ENCODE assay signal across 8 mouse cellular contexts in the genomic region with DNA sequence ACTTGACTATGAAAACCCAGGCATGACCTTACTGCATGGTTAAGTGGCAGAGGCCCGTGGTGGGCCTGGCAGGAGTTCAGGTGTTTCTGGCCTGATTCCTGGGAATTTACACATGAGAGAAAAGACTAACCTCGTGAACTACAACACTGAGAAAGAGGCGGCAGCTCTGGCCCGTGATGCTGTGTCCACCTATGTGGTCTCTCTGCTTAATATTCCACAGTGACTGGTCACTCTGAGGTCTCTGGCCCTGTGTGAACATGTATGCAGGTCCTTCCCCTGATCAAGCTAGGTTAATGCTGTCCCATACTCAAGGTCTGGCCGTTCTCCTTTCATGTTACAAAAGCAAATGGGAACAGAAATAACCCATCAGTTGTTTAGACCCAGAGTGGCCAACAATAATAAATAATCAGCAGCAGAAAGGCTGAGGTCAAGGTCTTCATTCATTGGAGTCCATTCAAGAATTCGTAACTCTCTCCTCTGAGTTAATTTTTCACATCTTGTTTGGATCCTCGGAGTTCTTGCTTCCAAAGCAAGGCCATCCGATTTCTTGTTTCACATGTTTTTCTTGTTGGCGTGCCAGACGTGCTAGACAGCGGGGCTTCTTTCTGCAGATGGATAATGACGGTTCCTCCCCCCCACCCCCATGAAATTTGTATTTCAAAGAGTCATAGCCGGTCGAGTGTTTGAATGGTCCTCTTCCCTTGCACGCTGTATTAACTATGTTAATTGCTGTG.
DNase-seq lines count a peak whose midpoint lies in the region.

No protein-coding gene starts in this region.

- intact Hi-C loops in heart, postnatal 10 days (cut with DNase I) = no loop called here
- intact Hi-C loops in gastrocnemius, postnatal 36 days (cut with DNase I) = no loop called here

- peak; percentile 7 to 8 for DNase-seq in cerebellum, postnatal 36 days
- DNase-seq in cerebellum, adult 9-10 months = no peak
- peak; percentile 15 for DNase-seq in NIH3T3 (ENCODE audit: low read depth)
- DNase-seq in heart, postnatal 10 days = peak; percentile 88
- DNase-seq in lung, adult 18-20 months = peak; percentile 43 to 46
- no peak for DNase-seq in frontal cortex, postnatal 36 days (ENCODE audit: low spot score in 2 of 2)
- no peak for DNase-seq in embryo, embryonic 10.5 days (ENCODE audit: low spot score)
- no peak for DNase-seq in gastrocnemius, postnatal 36 days

Comparison
In these comparisons a context has a peak if more than half of its experiments do, and no peak if none do; other contexts are left out.
1. DNase-seq: peak in cerebellum, postnatal 36 days (2 of 2), NIH3T3 (single experiment), heart, postnatal 10 days (2 of 2) and lung, adult 18-20 months (2 of 2); none in cerebellum, adult 9-10 months (single experiment), frontal cortex, postnatal 36 days (0 of 2), embryo, embryonic 10.5 days (single experiment) and gastrocnemius, postnatal 36 days (0 of 2).